In the genomic region with DNA sequence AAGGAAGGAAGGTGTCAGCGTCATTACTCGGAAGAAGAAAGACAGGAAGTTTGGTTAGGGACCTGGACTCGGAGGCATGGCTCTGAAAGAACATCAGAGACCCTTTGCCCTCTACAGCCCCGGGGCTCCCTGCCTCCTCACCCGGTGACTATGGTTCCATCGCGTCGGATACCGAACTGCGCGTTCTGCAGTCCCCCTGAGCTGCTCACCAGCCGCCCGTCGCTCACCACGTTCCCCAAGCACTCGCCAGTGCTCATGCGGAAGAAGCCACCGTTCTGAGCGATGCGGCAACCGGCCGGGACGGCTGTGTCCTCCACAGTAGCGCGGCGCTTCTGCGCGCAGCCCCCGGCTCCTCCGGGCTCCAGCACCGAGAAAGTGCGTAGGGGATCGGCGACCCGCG, we compare ENCODE assay signal across 7 mouse cellular contexts. TPM values are rescaled to one million over a fixed set of nuclear protein-coding genes. Genes with fewer than 3 reads are reported as not detected.
DNase-seq lines count a peak whose midpoint lies in the region; ATAC-seq lines count a peak whose summit lies in the region.

No protein-coding gene starts in this region.

- H3K27me3 ChIP-seq in hindbrain, embryonic 13.5 days = peaks cover 13% of the 10 kb centered on the region
- no peaks in the 10 kb centered on the region for H3K27me3 ChIP-seq in liver, embryonic 13.5 days
- H3K27me3 ChIP-seq in neural tube, embryonic 14.5 days (ENCODE audit: control insufficient read depth, insufficient read depth, low read length) = no peaks in the 10 kb centered on the region

- no peak overlapping the region for H3K27ac ChIP-seq in hindbrain, embryonic 13.5 days
- H3K27ac ChIP-seq in liver, embryonic 13.5 days = peak overlapping the region; percentile 64
- H3K27ac ChIP-seq in neural tube, embryonic 14.5 days (ENCODE audit: low read depth, low read length) = no peak overlapping the region

- peak overlapping the region; percentile 73 for H3K4me3 ChIP-seq in hindbrain, embryonic 13.5 days
- peak overlapping the region; percentile 78 for H3K4me3 ChIP-seq in liver, embryonic 13.5 days (replicated peaks)
- peak overlapping the region; percentile 73 for H3K4me3 ChIP-seq in neural tube, embryonic 14.5 days (ENCODE audit: low read depth, low read length)

- H3K4me2 ChIP-seq in hindbrain, embryonic 13.5 days = peak overlapping the region; percentile 91
- peak overlapping the region; percentile 94 for H3K4me2 ChIP-seq in liver, embryonic 13.5 days
- H3K4me2 ChIP-seq in neural tube, embryonic 14.5 days (ENCODE audit: low read depth, low read length) = peak overlapping the region; percentile 95

- peaks cover 19% of the 10 kb centered on the region for H3K36me3 ChIP-seq in hindbrain, embryonic 13.5 days
- H3K36me3 ChIP-seq in liver, embryonic 13.5 days = peaks cover 31% of the 10 kb centered on the region
- H3K36me3 ChIP-seq in neural tube, embryonic 14.5 days (ENCODE audit: control insufficient read depth, insufficient read depth, low read length) = no peaks in the 10 kb centered on the region

- peak overlapping the region; percentile 71 for H3K9ac ChIP-seq in hindbrain, embryonic 13.5 days
- H3K9ac ChIP-seq in liver, embryonic 13.5 days = peak overlapping the region; percentile 78
- peak overlapping the region; percentile 66 for H3K9ac ChIP-seq in neural tube, embryonic 14.5 days (replicated peaks; ENCODE audit: low read depth, low read length)

- ATAC-seq in hindbrain, embryonic 13.5 days (ENCODE audit: low FRiP score) = no peak; the same call in none of the 2 replicates
- peak; percentile 48 for ATAC-seq in liver, embryonic 13.5 days (ENCODE audit: low read depth)
- peak; percentile 64 for ATAC-seq in neural tube, embryonic 14.5 days (ENCODE audit: low read depth)

- H3K9me3 ChIP-seq in hindbrain, embryonic 13.5 days = no peaks in the 10 kb centered on the region
- H3K9me3 ChIP-seq in liver, embryonic 13.5 days (replicated peaks) = no peaks in the 10 kb centered on the region
- H3K9me3 ChIP-seq in neural tube, embryonic 14.5 days (ENCODE audit: control insufficient read depth, low read length) = no peaks in the 10 kb centered on the region

- 2% methylated on average over 36 of the region's 36 CpGs for WGBS in hindbrain, embryonic 13.5 days
- WGBS in liver, embryonic 13.5 days (ENCODE audit: insufficient replicate concordance) = under 1% methylated on average over 36 of the region's 36 CpGs
- WGBS in neural tube, embryonic 14.5 days = 2% methylated on average over 34 of the region's 36 CpGs

- DNase-seq in 3134 (ENCODE audit: extremely low read depth, insufficient read length, low spot score) = peak; percentile 39
- DNase-seq in 3T3-L1 (ENCODE audit: low read depth, low spot score) = peak; percentile 16
- peak; percentile 3 for DNase-seq in embryo, embryonic 10.5 days (ENCODE audit: low spot score)
- peak; percentile 5 for DNase-seq in liver, embryonic 13.5 days
- DNase-seq in layer of hippocampus, postnatal 14 days (ENCODE audit: low spot score in 2 of 2) = no peak

- H3K4me1 ChIP-seq in hindbrain, embryonic 13.5 days (replicated peaks) = peaks cover 17% of the 10 kb centered on the region
- H3K4me1 ChIP-seq in liver, embryonic 13.5 days (replicated peaks) = peaks cover 23% of the 10 kb centered on the region
- H3K4me1 ChIP-seq in neural tube, embryonic 14.5 days (ENCODE audit: control insufficient read depth, insufficient read depth, low read length) = peaks cover 7% of the 10 kb centered on the region; the same call in 1 of the 2 replicates

RNA-seq across cellular contexts. Expression of gene Nagpa, which starts 0.6 kb away (rescaled TPM):
- polyA plus RNA-seq in hindbrain, embryonic 13.5 days (2015; fragmentation: Nextera tagmentation; extraction: Ambion mirVana) = 11.9 and 12.1 TPM in 2 replicates
- 17.9 and 18.0 TPM in 2 replicates for polyA plus RNA-seq in liver, embryonic 13.5 days (2015; fragmentation: Nextera tagmentation; extraction: Ambion mirVana)
- 8.9 and 10.3 TPM in 2 replicates for polyA plus RNA-seq in neural tube, embryonic 14.5 days (2014; fragmentation: Nextera tagmentation; extraction: Ambion mirVana)
- 1 to 10 TPM; 8.8 to 9.4 TPM for total RNA-seq in layer of hippocampus, postnatal 14 days (2021)

RNA-seq across cellular contexts. Expression of gene AU021092, which starts 18.9 kb away (rescaled TPM):
- polyA plus RNA-seq in hindbrain, embryonic 13.5 days (2015; fragmentation: Nextera tagmentation; extraction: Ambion mirVana) = 12.7 and 14.9 TPM in 2 replicates
- polyA plus RNA-seq in liver, embryonic 13.5 days (2015; fragmentation: Nextera tagmentation; extraction: Ambion mirVana) = 0.34 and 0.71 TPM in 2 replicates
- polyA plus RNA-seq in neural tube, embryonic 14.5 days (2014; fragmentation: Nextera tagmentation; extraction: Ambion mirVana) = 13.0 and 14.2 TPM in 2 replicates
- total RNA-seq in layer of hippocampus, postnatal 14 days (2021) = 1 to 10 TPM; 9.6 to 9.8 TPM

RNA-seq across cellular contexts. Expression of gene Alg1, which starts 30.2 kb away (rescaled TPM):
- 36.2 and 38.1 TPM in 2 replicates for polyA plus RNA-seq in hindbrain, embryonic 13.5 days (2015; fragmentation: Nextera tagmentation; extraction: Ambion mirVana)
- polyA plus RNA-seq in liver, embryonic 13.5 days (2015; fragmentation: Nextera tagmentation; extraction: Ambion mirVana) = 14.8 TPM in 2 replicates
- 41.3 and 42.4 TPM in 2 replicates for polyA plus RNA-seq in neural tube, embryonic 14.5 days (2014; fragmentation: Nextera tagmentation; extraction: Ambion mirVana)
- total RNA-seq in layer of hippocampus, postnatal 14 days (2021) = 10 to 100 TPM; 25.6 to 30.7 TPM

RNA-seq across cellular contexts. Expression of gene Eef2kmt, which starts 52.6 kb away (rescaled TPM):
- 8.9 and 11.4 TPM in 2 replicates for polyA plus RNA-seq in hindbrain, embryonic 13.5 days (2015; fragmentation: Nextera tagmentation; extraction: Ambion mirVana)
- polyA plus RNA-seq in liver, embryonic 13.5 days (2015; fragmentation: Nextera tagmentation; extraction: Ambion mirVana) = 12.3 and 15.0 TPM in 2 replicates
- 6.6 and 7.0 TPM in 2 replicates for polyA plus RNA-seq in neural tube, embryonic 14.5 days (2014; fragmentation: Nextera tagmentation; extraction: Ambion mirVana)
- total RNA-seq in layer of hippocampus, postnatal 14 days (2021) = 1 to 10 TPM; 3.6 to 4.0 TPM

RNA-seq across cellular contexts. Expression of gene Sec14l5, which starts 56.3 kb away (rescaled TPM):
- polyA plus RNA-seq in hindbrain, embryonic 13.5 days (2015; fragmentation: Nextera tagmentation; extraction: Ambion mirVana) = 0.66 and 0.76 TPM in 2 replicates
- 0.02 TPM in 1 of 2 replicates, not detected in the other for polyA plus RNA-seq in liver, embryonic 13.5 days (2015; fragmentation: Nextera tagmentation; extraction: Ambion mirVana)
- polyA plus RNA-seq in neural tube, embryonic 14.5 days (2014; fragmentation: Nextera tagmentation; extraction: Ambion mirVana) = 0.27 and 0.28 TPM in 2 replicates
- total RNA-seq in layer of hippocampus, postnatal 14 days (2021) = 1 to 10 TPM; 2.4 to 3.4 TPM

Comparison
In these comparisons a context has a peak if more than half of its experiments do, and no peak if none do; other contexts are left out.
1. DNase-seq: peak in 3134 (single experiment), 3T3-L1 (single experiment), embryo, embryonic 10.5 days (single experiment) and liver, embryonic 13.5 days (single experiment); none in layer of hippocampus, postnatal 14 days (0 of 2).
2. Peak in every context shown above with its lines, with median percentiles within 50 percentile points of each other: H3K4me2 ChIP-seq, H3K4me3 ChIP-seq and H3K9ac ChIP-seq.